Mouse (Mus musculus) urinary bladder, postnatal 10 days (tissue): ENCODE measurements around the gene Hbq1a.
"Not testable (repeated sequence)": the region's sequence is repeated elsewhere in the genome, so short reads cannot be mapped to it uniquely, and the experiment has no call there.

Source experiments
- DNase-seq: peaks from one replicate; pipeline ENCODE4 v3.0.0; 2022; ENCODE audit warnings: low spot score

Gene Hbq1a

DNA sequence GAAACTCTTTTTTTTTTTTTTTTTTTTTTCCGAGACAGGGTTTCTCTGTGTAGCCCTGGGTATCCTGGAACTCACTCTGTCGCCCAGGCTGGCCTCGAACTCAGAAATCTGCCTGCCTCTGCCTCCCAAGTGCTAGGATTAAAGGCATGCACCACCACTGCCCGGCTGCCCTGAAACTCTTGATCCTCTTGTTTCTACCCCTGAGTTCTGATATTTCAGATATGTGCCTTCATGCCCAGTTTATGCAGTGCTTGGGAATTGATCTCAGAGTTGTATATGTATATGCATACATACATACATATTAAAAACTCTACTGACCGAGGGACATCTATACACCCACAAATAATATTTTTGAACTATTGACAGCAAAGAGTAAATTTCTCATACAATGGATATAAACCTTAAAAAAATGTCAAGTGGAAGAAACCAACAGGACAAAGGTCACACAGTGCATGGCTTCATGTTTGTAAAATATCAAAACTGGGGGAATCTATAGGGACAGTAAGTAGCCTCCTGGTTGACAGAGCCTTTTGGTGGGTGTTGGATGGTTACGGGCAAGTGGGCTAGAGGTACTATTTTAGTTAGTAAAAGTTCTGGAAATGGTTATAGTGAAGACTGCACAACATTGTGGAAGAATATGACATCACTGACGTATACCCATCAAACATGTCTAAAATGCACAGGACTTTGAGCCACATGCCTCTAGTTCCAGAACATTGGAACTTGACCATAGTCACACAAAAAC is 14.7 kb upstream of the Hbq1a start:
- DNase-seq = no peak

DNA sequence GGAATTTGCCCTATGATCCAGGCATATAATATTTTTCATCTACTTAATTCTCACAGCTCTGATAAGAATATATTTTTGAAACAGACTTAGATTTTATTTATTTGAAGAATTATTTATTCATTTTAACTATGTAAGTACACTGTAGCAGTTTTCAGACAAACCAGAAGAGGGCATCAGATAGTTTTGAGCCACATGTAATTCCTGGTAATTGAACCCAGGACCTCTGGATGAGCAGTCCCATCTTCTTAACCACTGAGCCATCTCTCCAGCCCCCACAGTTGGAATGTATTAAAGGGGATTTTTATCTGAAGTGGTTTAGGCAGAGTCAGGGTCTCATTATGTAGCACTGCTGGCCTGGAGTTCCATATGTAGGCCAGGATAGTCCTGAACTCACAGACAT is 14.0 kb upstream of the Hbq1a start:
- not testable (repeated sequence) for DNase-seq

DNA sequence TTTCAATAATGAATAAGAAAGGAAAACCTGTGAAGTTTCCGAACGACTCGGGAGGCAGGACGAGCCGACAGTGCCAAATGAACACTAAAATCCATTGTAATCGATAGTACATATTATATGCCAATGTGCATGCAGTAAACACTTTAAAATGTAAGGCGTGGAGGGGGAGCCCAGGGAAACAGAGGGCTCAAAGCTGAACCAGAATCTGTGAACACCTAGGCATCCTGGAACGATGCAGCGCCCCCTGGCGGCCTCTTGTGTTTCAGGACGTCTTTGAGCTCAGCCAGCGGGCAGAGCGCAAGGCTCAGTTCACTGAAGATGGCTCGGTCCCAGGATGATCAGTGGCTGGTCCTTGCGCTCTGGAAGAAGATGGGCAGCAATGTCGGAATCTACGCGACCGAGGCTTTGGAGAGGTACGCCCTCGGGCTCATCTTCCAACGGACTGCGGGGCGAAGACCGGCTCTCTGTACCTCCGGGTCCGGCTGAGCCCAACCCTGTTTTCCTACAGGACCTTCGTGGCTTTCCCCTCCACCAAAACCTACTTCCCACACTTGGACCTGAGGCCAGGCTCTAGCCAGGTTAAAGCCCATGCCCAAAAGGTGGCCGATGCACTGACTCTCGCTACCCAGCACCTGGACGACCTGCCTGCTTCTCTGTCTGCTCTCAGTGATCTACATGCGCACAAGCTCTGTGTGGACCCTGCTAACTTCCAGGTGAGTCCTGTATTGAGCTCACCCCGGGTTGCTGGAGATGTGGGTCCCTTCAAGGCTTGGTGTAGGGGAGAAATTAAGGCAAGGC is 13.0 kb upstream of the Hbq1a start, which contains the start of gene Hbq1b:
Hbq1b (plus strand) TSS at position 271 of the 798 bp plus-strand sequence.
- peak; percentile 22 for DNase-seq

DNA sequence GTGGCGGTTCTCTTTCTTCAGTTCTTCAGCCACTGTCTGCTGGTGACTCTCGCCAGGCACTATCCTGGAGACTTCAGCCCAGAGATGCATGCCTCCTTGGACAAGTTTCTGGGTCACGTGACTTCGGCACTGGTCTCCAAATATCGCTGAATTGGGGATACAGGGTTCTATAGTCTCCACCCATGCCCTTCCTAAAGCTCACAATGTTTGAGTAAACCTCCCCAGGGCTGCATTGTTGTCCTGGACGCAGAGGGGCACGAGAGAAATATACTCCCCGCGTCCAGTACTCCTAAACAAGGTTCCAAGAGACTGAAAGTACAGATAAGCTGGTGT is 12.4 kb upstream of the Hbq1a start:
- no peak for DNase-seq

DNA sequence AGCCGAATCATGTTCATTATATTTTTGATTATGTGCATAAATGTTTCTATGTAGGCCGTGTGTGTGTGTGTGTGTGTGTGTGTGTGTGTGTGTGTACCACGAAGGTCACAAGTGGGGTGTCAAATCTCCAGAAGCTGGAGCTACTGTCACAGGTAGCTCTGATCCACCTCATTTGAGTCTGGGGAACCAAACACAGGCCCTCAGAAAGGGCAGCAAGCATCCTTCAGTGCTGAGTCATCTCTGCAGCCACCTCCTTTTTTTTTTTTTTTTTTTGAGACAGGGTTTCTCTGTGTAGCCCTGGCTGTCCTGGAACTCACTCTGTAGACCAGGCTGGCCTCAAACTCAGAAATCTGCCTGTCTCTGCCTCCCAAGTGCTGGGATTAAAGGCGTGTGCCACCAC is 7.0 kb upstream of the Hbq1a start:
- not testable (repeated sequence) for DNase-seq

DNA sequence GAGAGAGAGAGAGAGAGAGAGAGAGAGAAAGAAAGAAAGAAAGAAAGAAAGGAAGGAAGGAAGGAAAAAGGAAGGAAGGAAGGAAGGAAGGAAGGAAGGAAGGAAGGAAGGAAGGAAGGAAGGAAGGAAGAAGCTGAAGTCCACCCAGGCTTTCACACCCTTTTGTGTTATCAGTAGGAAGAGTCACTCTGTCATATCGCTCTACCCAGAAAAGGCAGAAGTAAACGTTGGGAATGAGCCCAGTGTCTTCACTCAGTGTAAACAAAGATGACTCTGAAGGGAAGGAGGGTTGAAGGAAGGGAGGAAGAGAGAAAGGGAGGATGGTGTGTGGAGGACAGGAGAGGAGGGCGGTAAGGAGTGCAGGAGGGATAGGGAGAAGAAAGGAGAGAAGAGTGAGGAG is 6.4 kb upstream of the Hbq1a start:
- DNase-seq = not testable (repeated sequence)

DNA sequence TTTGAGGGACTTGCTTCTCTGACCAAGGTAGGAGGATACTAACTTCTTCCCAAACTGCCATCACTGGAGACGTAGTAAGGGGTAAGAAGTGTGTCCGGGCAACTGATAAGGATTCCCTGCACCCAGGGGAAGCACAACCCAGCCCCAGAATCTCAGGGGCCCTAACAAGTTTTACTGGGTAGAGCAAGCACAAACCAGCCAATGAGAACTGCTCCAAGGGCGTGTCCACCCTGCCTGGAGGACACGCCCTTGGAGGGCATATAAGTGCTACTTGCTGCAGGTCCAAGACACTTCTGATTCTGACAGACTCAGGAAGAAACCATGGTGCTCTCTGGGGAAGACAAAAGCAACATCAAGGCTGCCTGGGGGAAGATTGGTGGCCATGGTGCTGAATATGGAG is 3.7 kb upstream of the Hbq1a start, which contains the start of gene Hba-a2:
Hba-a2 (plus strand) TSS at position 287 of the 400 bp plus-strand sequence.
- DNase-seq = not testable (repeated sequence)

DNA sequence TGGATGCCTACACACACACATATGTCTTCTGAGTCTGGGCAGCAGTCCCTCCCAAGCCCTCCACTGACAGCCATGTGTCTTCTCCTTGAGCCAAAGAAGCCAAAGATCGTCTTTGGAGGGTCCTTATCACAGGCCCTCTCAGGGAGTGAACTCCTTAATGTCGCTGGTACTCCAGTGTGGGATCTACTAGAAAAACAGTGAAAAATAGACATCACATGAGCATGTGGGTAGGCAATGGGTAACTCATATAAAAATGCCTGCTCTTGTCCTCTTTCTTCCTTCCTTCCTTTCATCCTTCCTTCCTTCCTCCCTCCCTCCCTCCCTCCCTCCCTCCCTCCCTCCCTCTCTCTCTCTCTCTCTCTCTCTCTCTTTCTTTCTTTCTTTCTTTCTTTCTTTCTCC is 2.5 kb upstream of the Hbq1a start:
- not testable (repeated sequence) for DNase-seq

DNA sequence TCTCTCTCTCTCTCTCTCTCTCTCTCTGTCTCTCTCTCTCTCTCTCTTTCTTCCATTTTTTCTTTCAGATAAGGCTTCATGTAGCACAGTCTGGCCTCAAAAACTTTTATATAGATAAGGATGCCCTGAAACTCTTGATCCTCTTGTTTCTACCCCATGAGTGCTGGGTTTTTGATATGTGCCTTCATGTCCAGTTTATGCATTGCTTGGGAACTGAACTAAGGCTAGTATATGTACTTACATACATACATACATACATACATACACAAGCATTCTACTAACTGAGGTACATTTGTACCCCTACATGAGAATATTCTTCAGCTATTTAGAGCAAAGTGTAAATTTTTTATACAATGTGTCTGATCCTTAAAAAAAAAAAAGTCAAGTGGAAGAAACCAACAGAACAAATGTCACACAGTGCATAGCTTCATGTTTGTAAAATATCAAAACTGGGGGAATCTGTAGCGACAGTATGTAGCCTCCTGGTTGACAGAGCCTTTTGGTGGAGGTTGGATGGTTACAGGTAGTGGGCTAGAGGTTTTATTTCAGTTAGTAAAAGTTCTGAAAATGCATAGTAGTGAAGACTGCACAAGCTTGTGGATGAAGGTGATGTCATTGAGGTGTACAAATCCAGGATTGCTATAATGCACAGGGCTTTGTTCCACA is 1.9 kb upstream of the Hbq1a start:
- no peak for DNase-seq

DNA sequence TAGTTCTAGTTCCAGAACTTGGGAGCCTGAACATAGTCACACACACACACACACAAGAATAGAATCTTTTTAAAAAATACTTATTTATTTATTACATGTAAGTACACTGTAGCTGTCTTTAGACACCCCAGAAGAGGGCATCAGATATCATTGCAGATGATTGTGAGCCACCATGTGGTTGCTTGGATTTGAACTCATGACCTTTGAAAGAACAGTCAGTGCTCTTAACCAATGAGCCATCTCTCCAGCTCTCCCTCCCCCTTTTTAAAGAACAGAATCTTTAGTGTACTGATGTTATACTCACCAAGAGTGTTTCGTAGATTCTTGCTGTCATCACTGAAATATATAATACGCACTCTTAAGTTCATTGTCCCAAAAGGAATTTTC is 1.3 kb upstream of the Hbq1a start:
- DNase-seq = no peak

DNA sequence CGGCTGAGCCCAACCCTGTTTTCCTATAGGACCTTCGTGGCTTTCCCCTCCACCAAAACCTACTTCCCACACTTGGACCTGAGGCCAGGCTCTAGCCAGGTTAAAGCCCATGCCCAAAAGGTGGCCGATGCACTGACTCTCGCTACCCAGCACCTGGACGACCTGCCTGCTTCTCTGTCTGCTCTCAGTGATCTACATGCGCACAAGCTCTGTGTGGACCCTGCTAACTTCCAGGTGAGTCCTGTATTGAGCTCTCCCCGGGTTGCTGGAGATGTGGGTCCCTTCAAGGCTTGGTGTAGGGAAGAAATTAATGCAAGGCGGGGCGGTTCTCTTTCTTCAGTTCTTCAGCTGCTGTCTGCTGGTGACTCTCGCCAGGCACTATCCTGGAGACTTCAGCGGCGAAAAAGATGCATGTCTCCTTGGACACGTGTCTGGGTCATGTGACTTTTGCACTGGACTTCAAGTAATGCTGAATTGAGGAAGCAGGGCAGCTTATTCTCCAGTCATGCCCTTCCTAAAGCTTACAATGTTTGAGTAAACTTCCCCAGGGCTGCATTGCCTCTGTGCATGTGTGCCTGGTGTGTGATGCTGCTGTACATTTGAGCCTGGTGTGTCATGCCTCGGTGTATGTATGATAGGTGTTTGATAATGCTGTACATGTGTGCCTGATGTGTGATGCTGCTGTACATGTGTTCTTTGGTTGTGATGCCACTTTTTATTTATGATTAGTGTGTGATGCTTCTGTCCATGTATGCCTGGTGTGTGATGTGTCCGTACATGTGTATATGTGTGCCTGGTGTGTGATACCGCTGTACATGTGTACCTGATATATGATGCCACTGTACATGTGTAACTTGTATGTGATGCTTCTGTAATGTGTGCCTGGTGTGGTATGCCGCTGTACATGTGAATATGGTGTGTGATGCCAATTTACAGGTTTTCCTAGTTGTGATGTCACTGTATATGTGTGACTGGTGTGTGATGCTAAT is 704 bp downstream of the Hbq1a start:
- DNase-seq = no peak

DNA sequence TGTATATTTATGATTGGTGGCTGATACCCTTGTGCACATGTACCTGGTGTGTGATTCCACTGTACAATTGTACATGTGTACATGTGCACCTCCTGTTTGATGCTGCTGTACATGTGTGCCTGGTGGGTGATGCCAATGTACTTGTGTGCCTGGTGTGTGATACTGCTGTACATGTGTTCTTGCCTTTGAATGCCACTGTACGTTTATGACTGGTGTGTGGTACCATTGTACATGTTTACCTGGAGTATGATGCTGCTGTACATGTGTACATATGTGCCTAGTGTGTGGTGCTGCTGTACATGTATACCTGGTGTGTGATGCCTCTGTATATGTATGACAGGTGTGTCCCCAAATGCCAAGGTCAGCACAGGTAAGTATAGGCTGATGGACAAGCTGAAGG is 1.6 kb downstream of the Hbq1a start:
- no peak for DNase-seq

DNA sequence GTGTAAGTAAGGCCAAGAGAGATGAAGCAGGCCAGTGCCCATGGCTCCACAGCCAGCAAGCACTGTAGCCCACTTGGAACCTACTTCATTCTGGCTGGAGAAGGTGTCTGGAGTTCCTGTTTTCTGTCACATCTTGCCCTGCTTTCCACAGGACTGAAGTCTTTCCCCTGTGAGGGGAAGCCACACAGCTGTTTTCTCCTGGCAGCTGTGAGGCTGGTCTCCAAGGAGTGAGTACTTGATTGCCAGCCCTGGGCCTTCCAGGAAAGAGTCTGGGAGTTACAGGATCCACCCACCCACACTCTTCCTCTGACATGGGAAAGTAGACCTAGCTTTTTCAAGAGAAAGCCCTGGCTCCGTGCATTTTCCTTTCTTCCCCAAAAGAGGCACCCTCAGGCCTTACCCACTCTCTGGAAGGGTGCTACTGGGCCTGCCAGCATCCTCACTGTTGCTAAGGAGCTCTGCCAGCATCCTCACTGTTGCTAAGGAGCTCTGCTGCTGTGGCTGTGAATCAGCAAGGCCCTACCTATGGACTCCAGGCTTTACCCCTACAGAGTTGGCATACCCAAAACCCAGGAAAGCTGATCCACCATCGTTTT is 3.1 kb downstream of the Hbq1a start:
- DNase-seq = no peak

DNA sequence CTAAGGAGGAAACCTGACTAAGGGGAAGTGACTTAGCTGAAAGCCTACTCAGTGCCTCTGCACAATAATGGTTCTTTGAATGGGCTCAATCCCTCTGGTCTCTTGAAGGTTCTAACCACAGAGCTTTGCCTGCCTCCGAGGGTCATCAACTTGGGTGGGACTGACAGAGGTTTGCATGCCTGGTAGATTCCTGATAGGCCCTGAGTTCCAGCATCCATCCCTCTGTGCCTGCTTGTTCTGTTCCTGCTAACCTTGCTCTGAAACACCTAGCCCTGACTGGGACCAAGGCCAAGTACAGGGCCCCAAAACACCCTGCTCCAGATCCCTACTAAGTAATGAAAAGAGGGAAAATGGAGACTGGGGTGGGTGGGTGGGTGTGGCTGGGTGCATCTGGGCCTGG is 3.6 kb downstream of the Hbq1a start:
- DNase-seq = no peak

DNA sequence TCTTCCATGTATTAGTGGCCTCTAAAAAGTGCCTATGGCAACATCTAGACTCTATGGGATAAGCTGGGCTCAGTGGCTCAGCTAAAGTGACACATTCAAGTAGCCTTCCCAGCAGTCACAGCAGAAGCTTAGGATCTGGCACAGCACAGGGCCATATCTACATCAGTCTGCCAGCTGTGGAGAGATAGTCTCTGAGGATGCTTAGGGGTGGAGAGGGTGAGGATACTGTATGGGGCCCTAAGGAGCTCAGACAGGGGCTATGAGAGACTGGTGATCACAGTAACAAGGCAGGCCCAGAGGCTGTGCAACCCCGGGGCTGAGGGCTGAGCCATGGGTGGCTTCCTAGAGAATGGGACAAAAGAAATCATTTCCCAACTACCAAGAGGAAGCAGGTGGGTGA is 7.1 kb downstream of the Hbq1a start:
- no peak for DNase-seq

DNA sequence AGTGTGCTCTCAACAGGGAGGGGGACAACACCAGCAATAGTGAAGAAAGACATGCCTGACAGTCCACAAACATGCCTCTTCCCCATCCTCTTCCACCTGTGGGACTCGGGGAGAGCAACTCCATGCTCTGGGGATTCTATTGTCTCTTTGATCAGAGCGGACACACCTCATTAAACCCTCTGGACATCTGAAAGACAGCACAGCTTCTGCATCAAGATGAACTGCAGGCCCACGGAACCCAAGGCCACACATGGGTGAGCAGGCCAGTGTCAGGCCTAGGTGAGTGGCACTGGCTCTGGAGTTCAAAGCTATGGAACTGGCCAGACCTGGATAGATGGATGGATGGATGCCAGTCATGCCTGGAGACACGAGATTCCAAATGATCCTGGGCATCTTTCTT is 9.6 kb downstream of the Hbq1a start:
- DNase-seq = no peak

DNA sequence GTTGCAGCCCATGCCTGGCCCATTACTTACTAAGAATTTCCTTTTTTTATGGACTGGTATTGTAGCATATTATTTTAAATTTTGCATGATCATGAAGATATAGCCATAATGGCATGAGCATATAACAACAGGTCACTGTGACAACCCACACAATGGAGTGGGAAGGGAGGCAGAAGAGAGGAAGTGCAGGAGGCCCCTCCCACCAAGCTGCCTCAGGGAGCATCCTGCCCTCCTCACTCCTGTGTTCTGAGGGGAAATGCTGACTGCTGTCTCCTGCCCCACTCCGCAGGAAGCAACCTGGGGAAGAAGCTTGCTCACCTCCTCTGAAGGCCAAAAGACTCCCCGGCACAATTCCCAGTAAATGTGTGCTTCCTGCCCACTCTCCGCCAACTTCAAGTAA is 10.1 kb downstream of the Hbq1a start:
- no peak for DNase-seq

DNA sequence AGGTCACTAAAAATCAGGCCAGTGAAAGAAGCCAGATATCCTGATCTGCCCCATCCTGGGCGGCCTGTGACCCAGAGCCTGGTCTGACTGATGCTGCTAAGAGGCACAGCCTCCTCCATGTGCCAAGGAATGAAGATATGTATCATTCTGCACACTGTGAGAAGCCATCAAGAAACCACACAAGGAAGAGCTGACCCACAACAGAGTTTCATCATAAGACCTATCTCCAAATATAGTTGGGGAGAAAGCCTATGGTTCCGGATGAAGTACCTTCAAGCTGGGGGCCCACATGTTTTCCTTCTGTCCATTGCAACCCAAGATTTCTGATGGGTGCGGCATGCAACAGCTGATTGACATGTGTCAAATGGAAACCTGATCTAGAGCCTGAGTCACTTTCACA is 16.1 kb downstream of the Hbq1a start:
- DNase-seq = no peak

DNA sequence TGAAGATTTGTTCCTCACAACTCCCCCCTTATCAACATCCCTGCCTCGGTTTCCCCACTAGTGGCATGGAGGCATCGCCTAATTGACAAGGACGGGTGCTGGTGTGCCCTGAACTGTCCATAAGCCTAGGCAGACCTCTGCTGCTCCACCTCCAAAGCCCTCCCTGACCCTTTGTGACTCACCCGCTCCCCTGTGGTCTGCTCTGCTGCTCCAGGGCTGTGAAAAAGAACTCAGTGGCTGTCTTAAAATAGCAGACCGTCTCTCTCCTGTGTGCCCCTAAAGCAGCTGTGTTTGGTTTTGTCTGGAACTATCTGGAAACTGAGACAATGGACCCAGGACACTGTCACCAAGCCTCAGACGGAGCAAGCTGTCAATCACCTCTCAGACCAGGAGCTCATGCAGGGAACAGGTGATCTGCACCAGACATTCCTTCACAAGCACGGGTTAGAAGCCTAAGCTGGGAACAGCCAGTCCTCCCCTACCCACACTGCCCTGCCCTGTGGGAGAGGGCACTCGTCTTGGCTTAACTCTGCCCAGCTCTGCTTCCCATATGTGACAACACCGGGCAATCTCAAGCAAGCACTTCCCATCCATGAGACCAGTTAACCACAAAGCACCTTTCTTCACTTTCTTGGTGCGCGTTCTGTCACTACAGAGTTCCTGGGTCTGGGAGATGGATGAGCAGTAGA is 20.8 kb downstream of the Hbq1a start:
- no peak for DNase-seq

DNA sequence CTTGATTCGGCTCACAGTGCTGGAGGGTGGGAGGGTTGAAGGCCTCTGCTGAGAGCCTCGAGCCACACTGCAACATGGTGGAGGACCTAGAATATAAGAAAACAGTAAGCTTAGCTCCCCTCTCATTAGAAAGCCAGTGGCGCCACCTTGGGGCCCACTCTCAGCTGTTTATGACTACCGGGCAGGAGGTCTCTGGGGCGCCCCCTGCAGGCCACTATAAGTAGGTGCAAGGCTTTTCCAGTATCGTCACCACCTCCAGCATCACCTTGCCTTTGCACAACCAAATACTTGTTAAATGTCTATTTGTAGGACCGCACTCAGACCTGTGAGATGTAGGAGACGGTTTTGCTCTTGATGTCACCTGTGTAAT is 21.3 kb downstream of the Hbq1a start:
- no peak for DNase-seq

DNA sequence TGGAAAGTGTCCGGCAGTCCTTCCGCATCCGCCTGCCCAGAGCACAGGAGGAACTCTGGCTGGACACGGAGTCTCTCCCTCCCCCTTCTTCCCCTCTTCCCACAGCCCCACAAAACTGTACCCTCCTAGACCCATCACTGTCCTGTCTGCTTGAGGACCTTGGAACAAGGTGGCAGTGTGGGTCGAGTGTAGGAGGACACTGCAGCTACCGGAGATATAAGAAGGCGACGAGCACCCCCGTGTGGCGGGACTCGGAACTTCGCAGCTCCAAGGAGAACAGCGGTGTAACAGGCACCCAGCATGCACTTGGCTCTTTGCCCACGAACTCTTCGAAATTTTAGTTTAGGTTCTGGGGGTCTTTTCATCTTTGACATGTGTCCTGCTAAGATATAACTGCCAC is 24.7 kb downstream of the Hbq1a start:
- DNase-seq = peak; percentile 71
